In the genomic region with DNA sequence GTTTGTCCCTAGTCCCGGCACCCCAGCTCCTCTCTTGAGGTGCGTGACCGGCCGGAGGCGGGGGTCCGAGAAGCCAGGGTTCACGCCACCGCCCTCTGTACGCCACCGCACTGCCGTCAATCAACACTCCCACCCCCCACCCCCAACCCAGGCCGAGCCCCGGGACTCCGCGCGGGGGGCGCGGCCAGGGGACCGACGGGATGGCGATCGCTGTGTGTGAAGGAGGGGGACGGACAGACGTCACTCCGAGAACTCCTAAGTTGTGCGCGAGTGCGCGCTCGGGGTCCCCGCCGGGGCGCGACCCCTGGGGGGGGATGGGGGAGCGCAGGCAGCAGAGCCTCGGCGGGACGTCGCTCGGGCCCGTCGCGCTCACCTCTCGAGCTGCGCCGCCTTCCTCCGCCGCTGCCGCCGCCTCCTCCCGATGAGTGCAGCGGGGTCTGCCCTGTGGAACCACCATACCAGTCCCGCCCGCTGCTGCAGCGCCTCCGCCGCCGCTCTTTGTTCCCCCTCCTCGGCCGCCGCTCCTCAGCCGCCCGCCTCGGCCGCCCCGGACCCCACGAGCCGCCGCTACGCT, we compare ENCODE assay signal across 9 mouse cellular contexts. TPM values are rescaled to one million over a fixed set of nuclear protein-coding genes. Genes with fewer than 3 reads are reported as not detected.
DNase-seq lines count a peak whose midpoint lies in the region; ATAC-seq and TF ChIP-seq lines count a peak whose summit lies in the region.
"Had no signal": no experiment of that assay in that cellular context is flagged by ENCODE, and none has a peak within 500 bp of the region (broad histone marks: within the 10 kb centered on the region; RNA-seq: fewer than 3 reads in every experiment).

No protein-coding gene starts in this region.

- H3K9me3 ChIP-seq in embryonic facial prominence, embryonic 15.5 days (replicated peaks): no peaks in the 10 kb centered on the region
- no peaks in the 10 kb centered on the region for H3K9me3 ChIP-seq in hindbrain, embryonic 13.5 days
- no peaks in the 10 kb centered on the region for H3K9me3 ChIP-seq in liver, embryonic 14.5 days (ENCODE audit: control insufficient read depth, low read length)

- peak overlapping the region; percentile 68 for H3K4me2 ChIP-seq in embryonic facial prominence, embryonic 15.5 days (replicated peaks)
- H3K4me2 ChIP-seq in hindbrain, embryonic 13.5 days: peak overlapping the region; percentile 73
- H3K4me2 ChIP-seq in liver, embryonic 14.5 days (ENCODE audit: low read depth): peak overlapping the region; percentile 78

- peak overlapping the region; percentile 97 for H3K9ac ChIP-seq in embryonic facial prominence, embryonic 15.5 days
- peak overlapping the region; percentile 98 for H3K9ac ChIP-seq in hindbrain, embryonic 13.5 days
- peak overlapping the region; percentile 99 for H3K9ac ChIP-seq in liver, embryonic 14.5 days (replicated peaks)

- no peak for TF ChIP-seq EP300 in liver, embryonic 14.5 days (IDR thresholded peaks at IDR 0.05; ENCODE audit: low read depth)

- H3K27me3 ChIP-seq in embryonic facial prominence, embryonic 15.5 days: no peaks in the 10 kb centered on the region
- no peaks in the 10 kb centered on the region for H3K27me3 ChIP-seq in hindbrain, embryonic 13.5 days
- no peaks in the 10 kb centered on the region for H3K27me3 ChIP-seq in liver, embryonic 14.5 days (ENCODE audit: control insufficient read depth, insufficient read depth, low read length)

- H3K36me3 ChIP-seq in embryonic facial prominence, embryonic 15.5 days: peaks cover 3% of the 10 kb centered on the region; the same call in 1 of the 2 replicates
- H3K36me3 ChIP-seq in hindbrain, embryonic 13.5 days: no peaks in the 10 kb centered on the region
- peaks cover 6% of the 10 kb centered on the region; the same call in 1 of the 2 replicates for H3K36me3 ChIP-seq in liver, embryonic 14.5 days (replicated peaks; ENCODE audit: control insufficient read depth, insufficient read depth, low read depth)

- H3K4me1 ChIP-seq in embryonic facial prominence, embryonic 15.5 days: peaks cover 24% of the 10 kb centered on the region
- H3K4me1 ChIP-seq in hindbrain, embryonic 13.5 days (replicated peaks): peaks cover 44% of the 10 kb centered on the region
- H3K4me1 ChIP-seq in liver, embryonic 14.5 days (replicated peaks; ENCODE audit: control insufficient read depth in 2 of 2, insufficient read depth in 2 of 2, low read length in 1 of 2): peaks cover 23 to 33% of the 10 kb centered on the region in 2 experiments

- H3K4me3 ChIP-seq in embryonic facial prominence, embryonic 15.5 days (replicated peaks): peak overlapping the region; percentile 99
- H3K4me3 ChIP-seq in hindbrain, embryonic 13.5 days: peak overlapping the region; percentile 96
- peak overlapping the region; percentile 81 to 97 for H3K4me3 ChIP-seq in liver, embryonic 14.5 days (ENCODE audit: insufficient read depth in 1 of 2, low read depth in 2 of 2, low read length in 2 of 2)

- peak; percentile 96 for DNase-seq in heart, adult 11 months
- no peak for DNase-seq in heart, postnatal 25 days (ENCODE audit: low spot score)
- DNase-seq in T-cell, adult 2 months (ENCODE audit: low spot score): peak; percentile 64
- DNase-seq in liver, embryonic 14.5 days (ENCODE audit: low read depth in 3 of 3, low spot score in 3 of 3): peak in 1 of 3 experiments; percentile 16
- peak; percentile 57 for DNase-seq in naive thymus-derived CD4-positive, alpha-beta T cell, adult 2 months (ENCODE audit: low read depth)
- peak; percentile 72 to 83 for DNase-seq in thymus, postnatal 36 days

- ATAC-seq in embryonic facial prominence, embryonic 15.5 days (ENCODE audit: insufficient number of reproducible peaks, low FRiP score, low TSS enrichment, low read depth): peak; percentile 51
- peak; percentile 78 for ATAC-seq in hindbrain, embryonic 13.5 days (ENCODE audit: low FRiP score)
- peak; percentile 42 for ATAC-seq in liver, embryonic 14.5 days (ENCODE audit: insufficient read depth)

- no peak for TF ChIP-seq CTCF in liver, embryonic 14.5 days (IDR thresholded peaks at IDR 0.05; ENCODE audit: low read depth)

- intact Hi-C loops in heart, postnatal 25 days (cut with DNase I): no loop called here

- 1% methylated on average over 60 of the region's 70 CpGs for WGBS in embryonic facial prominence, embryonic 15.5 days
- WGBS in hindbrain, embryonic 13.5 days: under 1% methylated on average over 38 of the region's 70 CpGs
- under 1% methylated on average over 66 of the region's 70 CpGs for WGBS in liver, embryonic 14.5 days (ENCODE audit: insufficient replicate concordance)

- H3K27ac ChIP-seq in embryonic facial prominence, embryonic 15.5 days (replicated peaks): peak overlapping the region; percentile 96
- peak overlapping the region; percentile 98 for H3K27ac ChIP-seq in hindbrain, embryonic 13.5 days
- H3K27ac ChIP-seq in liver, embryonic 14.5 days: peak overlapping the region; percentile 89

RNA-seq across cellular contexts. Expression of gene Cnot6, which starts 0.5 kb away (rescaled TPM):
- total RNA-seq in heart, postnatal 25 days (2021): 10 to 100 TPM; 20.9 to 25.0 TPM
- 54.8 TPM in 2 replicates for polyA plus RNA-seq in embryonic facial prominence, embryonic 15.5 days (2015; fragmentation: Nextera tagmentation; extraction: Ambion mirVana)
- polyA plus RNA-seq in hindbrain, embryonic 13.5 days (2015; fragmentation: Nextera tagmentation; extraction: Ambion mirVana): 57.1 and 57.4 TPM in 2 replicates
- polyA plus RNA-seq in liver, embryonic 14.5 days (2012; rRNA removed): 14.3 and 21.0 TPM in 2 replicates
- 18.1 and 21.0 TPM in 2 replicates for polyA plus RNA-seq in liver, embryonic 14.5 days (2014; fragmentation: Nextera tagmentation; extraction: Ambion mirVana)

RNA-seq across cellular contexts. Expression of gene Scgb3a1, which starts 48.7 kb away (rescaled TPM):
- 1 to 10 TPM; 1.2 to 1.4 TPM for total RNA-seq in heart, postnatal 25 days (2021)
- polyA plus RNA-seq in embryonic facial prominence, embryonic 15.5 days (2015; fragmentation: Nextera tagmentation; extraction: Ambion mirVana): not detected in 2 replicates
- polyA plus RNA-seq in hindbrain, embryonic 13.5 days (2015; fragmentation: Nextera tagmentation; extraction: Ambion mirVana): not detected in 2 replicates
- polyA plus RNA-seq in liver, embryonic 14.5 days (2012; rRNA removed): not detected in 2 replicates
- polyA plus RNA-seq in liver, embryonic 14.5 days (2014; fragmentation: Nextera tagmentation; extraction: Ambion mirVana): not detected in 2 replicates
- total RNA-seq: neutrophil, adult 5-6 weeks had no signal
